Mouse (Mus musculus) heart, embryonic 13.5 days (tissue): ENCODE measurements around the gene Chrne. TPM values are rescaled to one million over a fixed set of nuclear protein-coding genes. Genes with fewer than 3 reads are reported as not detected.

Source experiments
- ATAC-seq: fragments of 200-750 bp; cut with Nextera tagmentation; 2 replicates; pipeline ENCODE4 v1.8.0; 2017; ENCODE audit warnings: moderate TSS enrichment; ENCODE audit not compliant: insufficient number of reproducible peaks, low FRiP score, low TSS enrichment; ENCODE audit errors: extremely low read depth
- H3K27ac ChIP-seq: fragments of 300-500 bp; sonication (generic); replicated peaks from 2 replicates; pipeline ENCODE4 v1.5.1; 2015; ENCODE audit warnings: moderate library complexity, mild to moderate bottlenecking, inconsistent platforms
- H3K27me3 ChIP-seq: fragments of 300-500 bp; sonication (generic); replicated peaks from 2 replicates; pipeline ENCODE4 v1.6.1; 2015; ENCODE audit warnings: mild to moderate bottlenecking, inconsistent platforms
- H3K36me3 ChIP-seq: fragments of 300-500 bp; sonication (generic); 2 replicates; pipeline ENCODE4 v1.6.1; 2015; ENCODE audit warnings: mild to moderate bottlenecking, inconsistent platforms
- H3K4me1 ChIP-seq: fragments of 300-500 bp; sonication (generic); 2 replicates; pipeline ENCODE4 v1.6.1; 2015; ENCODE audit warnings: inconsistent platforms
- H3K4me2 ChIP-seq: fragments of 300-500 bp; sonication (generic); 2 replicates; pipeline ENCODE4 v1.6.1; 2015; ENCODE audit warnings: inconsistent platforms, mild to moderate bottlenecking, moderate library complexity
- H3K4me3 ChIP-seq: fragments of 300-500 bp; sonication (generic); 2 replicates; pipeline ENCODE4 v1.5.1; 2015; ENCODE audit warnings: moderate library complexity, mild to moderate bottlenecking, inconsistent platforms
- H3K9ac ChIP-seq: fragments of 300-500 bp; sonication (generic); 2 replicates; pipeline ENCODE4 v1.6.1; 2015; ENCODE audit warnings: inconsistent platforms, mild to moderate bottlenecking, moderate library complexity
- H3K9me3 ChIP-seq: fragments of 300-500 bp; sonication (generic); 2 replicates; pipeline ENCODE4 v1.6.1; 2016; ENCODE audit warnings: inconsistent platforms
- WGBS: fragments of 180-500 bp; shearing (Covaris S2); methylation state at CpG from one replicate; pipeline ENCODE4 v1.1.7; 2015; ENCODE audit warnings: mixed read lengths; 5-methylcytosine and 5-hydroxymethylcytosine counted together
- polyA plus RNA-seq: library from polyadenylated mRNA; unstranded; fragments of >200 nt; fragmentation: Nextera tagmentation; extraction: Ambion mirVana; gene quantifications from 2 replicates; pipeline ENCODE4 v1.2.1, GENCODE M21; 2015

The Chrne gene
- polyA plus RNA-seq, 1 experiment from 2014 or later = not detected

DNA sequence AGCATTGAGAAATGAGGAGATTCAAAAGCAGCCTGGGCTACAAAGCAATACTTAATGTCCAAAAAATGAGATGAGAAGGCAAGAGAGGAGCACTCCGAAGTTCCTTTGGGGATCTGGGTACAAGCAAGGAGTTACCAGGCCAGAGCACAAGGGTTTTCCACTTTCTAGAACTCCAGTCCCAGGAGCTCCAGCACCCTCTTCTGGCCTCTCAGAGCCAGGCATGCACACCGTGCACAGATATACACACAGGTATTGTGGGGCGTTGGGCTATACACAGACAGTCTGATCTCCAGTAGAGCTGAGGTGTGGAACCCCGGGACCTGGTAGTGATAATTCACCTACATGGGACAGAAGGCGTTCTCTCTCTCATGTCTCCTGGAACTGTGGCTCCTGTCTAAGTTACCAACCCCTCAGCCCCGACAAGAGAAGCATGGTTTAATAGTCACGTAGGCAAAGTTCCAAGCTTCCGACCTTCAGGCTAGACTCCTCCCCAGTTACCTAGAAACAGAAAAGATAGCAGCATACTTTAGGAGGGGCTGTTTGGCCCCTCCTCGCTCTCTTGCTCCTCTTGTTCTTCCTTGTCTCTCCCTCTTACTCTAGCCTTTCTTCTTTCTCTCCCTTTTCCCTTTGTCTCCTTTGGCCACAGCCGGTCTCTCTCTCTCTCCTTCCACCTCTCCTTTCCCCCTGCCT, 4.2 kb upstream of the Chrne start:
- no peak overlapping the region for H3K27ac ChIP-seq
- ATAC-seq = no peak
- H3K27me3 ChIP-seq = no peaks in the 10 kb centered on the region
- H3K36me3 ChIP-seq = no peaks in the 10 kb centered on the region
- H3K9me3 ChIP-seq = no peaks in the 10 kb centered on the region
- peaks cover 9% of the 10 kb centered on the region for H3K4me1 ChIP-seq
- H3K4me2 ChIP-seq = no peak overlapping the region
- WGBS = 60% methylated on average over 10 of the region's 10 CpGs
- no peak overlapping the region for H3K4me3 ChIP-seq
- H3K9ac ChIP-seq = no peak overlapping the region

GRCm38 (mm10) chr11:70621972-70622814, 3.2 kb upstream of the Chrne start:
- Histone ChIP-seq H3K4me2 (no peak overlapping the region), H3K36me3 (no peaks in the 10 kb centered on the region), H3K4me1 (peaks cover 9% of the 10 kb centered on the region), H3K27me3 (peaks cover 4% of the 10 kb centered on the region), H3K27ac (no peak overlapping the region), H3K9me3 (no peaks in the 10 kb centered on the region), H3K4me3 (no peak overlapping the region), H3K9ac (peak overlapping the region; percentile 50; the same call in 1 of the 2 replicates)
- no peak for ATAC-seq
- 28% methylated on average over 7 of the region's 7 CpGs for WGBS

DNA sequence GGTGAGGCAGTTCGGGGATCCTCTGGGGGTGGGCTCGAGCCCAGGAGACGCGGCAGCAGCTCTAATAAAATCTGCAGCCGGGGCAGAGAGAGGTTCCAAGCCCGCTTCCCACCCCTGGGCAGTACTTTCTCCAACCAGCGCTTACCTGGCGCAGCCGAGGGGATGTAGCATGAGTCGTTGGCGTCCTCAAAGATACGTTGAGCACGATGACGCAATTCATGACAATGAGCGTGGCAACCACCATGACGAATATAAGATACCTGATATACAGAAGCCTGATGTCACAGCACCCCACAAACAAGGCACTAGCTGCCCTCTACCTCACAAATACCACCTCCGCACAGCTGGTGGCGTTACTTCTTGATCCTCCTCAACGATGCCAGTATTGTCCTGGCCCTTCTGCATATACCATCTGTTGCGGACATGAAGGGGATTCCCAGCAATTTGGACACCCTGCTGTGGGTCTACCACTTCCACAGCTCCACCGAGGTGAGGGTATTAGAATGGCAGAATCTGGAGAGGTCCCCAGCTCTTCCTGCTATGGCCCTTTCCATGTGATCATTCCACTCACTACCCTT, 3.4 kb downstream of the Chrne start, which contains the start of gene 4930544D05Rik:
4930544D05Rik (plus strand) TSS at position 333 of the 578 bp plus-strand sequence.
- Histone ChIP-seq H3K27me3 (peaks cover 19% of the 10 kb centered on the region), H3K4me3 (peak within 1 kb of the TSS; percentile 55), H3K36me3 (peaks cover 32% of the 10 kb centered on the region), H3K27ac (peak within 1 kb of the TSS; percentile 58), H3K4me2 (peak within 1 kb of the TSS; percentile 95), H3K9ac (peak within 1 kb of the TSS; percentile 82), H3K9me3 (no peaks in the 10 kb centered on the region), H3K4me1 (peaks cover 18% of the 10 kb centered on the region)
- WGBS = 8% methylated on average over 21 of the region's 21 CpGs
- ATAC-seq = no peak

GRCm38 (mm10) chr11:70615074-70615473, 3.9 kb downstream of the Chrne start:
- Histone ChIP-seq H3K4me3 (peak overlapping the region; percentile 55), H3K9me3 (no peaks in the 10 kb centered on the region), H3K9ac (peak overlapping the region; percentile 82), H3K27me3 (peaks cover 19% of the 10 kb centered on the region), H3K36me3 (peaks cover 37% of the 10 kb centered on the region), H3K4me2 (peak overlapping the region; percentile 95), H3K27ac (peak overlapping the region; percentile 58), H3K4me1 (peaks cover 18% of the 10 kb centered on the region)
- ATAC-seq = peak; percentile 58; the same call in 1 of the 2 replicates
- WGBS = 1% methylated on average over 17 of the region's 17 CpGs

- WGBS = 76% methylated on average over 7 of the region's 7 CpGs
- Histone ChIP-seq H3K9me3 (no peaks in the 10 kb centered on the region), H3K4me3 (no peak overlapping the region), H3K36me3 (peaks cover 63% of the 10 kb centered on the region), H3K27ac (no peak overlapping the region), H3K4me1 (peaks cover 18% of the 10 kb centered on the region), H3K9ac (no peak overlapping the region), H3K27me3 (peaks cover 17% of the 10 kb centered on the region), H3K4me2 (no peak overlapping the region)
- no peak for ATAC-seq
Measured at GRCm38 (mm10) chr11:70612505-70612904, 6.5 kb downstream of the Chrne start.

DNA sequence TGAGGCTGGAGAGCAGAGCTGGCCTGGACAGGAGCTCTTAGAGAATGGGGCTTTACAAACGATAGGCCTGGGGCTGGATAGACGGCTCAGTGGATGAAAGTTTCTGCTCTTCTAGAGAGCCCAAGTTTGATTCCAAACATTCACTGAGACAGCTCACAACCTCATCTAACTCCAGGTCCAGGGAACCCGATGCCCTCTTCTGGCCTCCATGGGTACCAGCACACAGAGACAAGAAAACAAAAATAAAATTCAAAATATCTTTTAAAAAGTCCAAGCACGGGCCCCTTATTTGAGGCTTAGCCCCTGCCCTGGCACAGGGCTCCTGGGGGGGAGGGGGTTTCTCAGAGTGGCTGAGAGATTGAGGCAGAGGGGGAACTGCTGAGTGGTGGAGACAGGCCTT, 8.3 kb downstream of the Chrne start:
- Histone ChIP-seq H3K4me1 (peaks cover 16% of the 10 kb centered on the region), H3K36me3 (peaks cover 80% of the 10 kb centered on the region), H3K9ac (no peak overlapping the region), H3K9me3 (no peaks in the 10 kb centered on the region), H3K27me3 (0 out of 2 replicates have a peak, but pooled peaks cover under 1% of the 10 kb centered on the region), H3K27ac (no peak overlapping the region), H3K4me3 (no peak overlapping the region), H3K4me2 (no peak overlapping the region)
- ATAC-seq = no peak
- 82% methylated on average over 4 of the region's 4 CpGs for WGBS

DNA sequence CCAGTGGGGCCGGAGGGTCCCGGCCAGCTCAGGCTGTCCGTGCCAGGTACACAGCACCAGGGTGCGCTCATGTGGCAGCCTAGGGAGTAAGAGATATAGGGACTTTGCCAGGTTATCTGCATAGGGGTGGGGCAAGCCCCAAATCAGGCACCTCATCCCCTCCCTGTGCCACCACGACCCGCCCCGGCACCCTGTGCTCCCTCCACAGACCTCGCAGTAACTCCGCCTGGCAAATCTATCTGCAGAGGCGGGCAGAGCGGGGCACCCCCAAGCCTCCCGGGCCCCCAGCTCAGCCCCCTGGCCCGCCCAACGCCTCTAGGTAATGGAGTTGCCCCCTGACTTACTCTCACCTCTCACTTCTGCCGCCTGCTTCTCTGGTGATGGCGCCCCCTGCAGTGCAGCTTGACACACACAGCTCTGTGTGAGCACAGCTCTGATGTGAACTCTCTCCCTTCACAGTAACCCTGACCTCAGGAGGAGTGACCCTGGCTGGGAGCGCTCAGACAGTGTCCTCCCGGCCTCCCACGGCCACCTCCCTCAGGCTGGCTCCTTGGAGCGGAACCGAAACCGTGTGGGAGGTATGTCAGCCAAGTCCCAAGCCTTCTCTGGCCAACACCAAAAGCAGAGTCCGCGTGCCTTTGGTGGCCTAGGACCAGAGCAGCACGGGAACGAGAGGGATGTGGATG, 10.5 kb downstream of the Chrne start:
- no peak overlapping the region for H3K4me2 ChIP-seq
- peaks cover 99% of the 10 kb centered on the region for H3K36me3 ChIP-seq
- 85% methylated on average over 26 of the region's 26 CpGs for WGBS
- no peak for ATAC-seq
- H3K4me3 ChIP-seq = no peak overlapping the region
- no peak overlapping the region for H3K9ac ChIP-seq
- H3K4me1 ChIP-seq = no peaks in the 10 kb centered on the region
- H3K9me3 ChIP-seq = no peaks in the 10 kb centered on the region
- no peaks in the 10 kb centered on the region for H3K27me3 ChIP-seq
- H3K27ac ChIP-seq = no peak overlapping the region

DNA sequence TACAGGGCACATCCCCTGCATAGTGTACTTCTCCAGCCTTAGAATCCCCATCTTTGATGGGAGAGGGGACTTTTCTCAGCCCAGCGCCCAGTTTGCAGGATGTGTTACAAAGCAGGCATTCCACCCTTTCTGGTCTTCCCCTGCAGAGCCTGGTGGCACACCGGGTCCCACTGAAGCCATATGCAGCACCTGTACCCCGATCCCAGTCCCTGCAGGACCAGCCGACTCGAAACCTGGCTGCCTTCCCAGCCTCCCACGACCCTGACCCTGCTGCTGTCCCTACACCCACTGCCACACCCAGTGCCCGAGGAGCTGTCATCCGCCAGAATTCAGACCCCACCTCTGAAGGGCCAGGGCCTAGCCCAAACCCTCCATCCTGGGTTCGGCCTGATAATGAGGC, 11.4 kb downstream of the Chrne start:
- H3K27ac ChIP-seq = no peak overlapping the region
- no peak overlapping the region for H3K9ac ChIP-seq
- no peak for ATAC-seq
- peaks cover 99% of the 10 kb centered on the region for H3K36me3 ChIP-seq
- no peaks in the 10 kb centered on the region for H3K9me3 ChIP-seq
- WGBS = 87% methylated on average over 9 of the region's 9 CpGs
- H3K4me3 ChIP-seq = no peak overlapping the region
- no peaks in the 10 kb centered on the region for H3K4me1 ChIP-seq
- no peaks in the 10 kb centered on the region for H3K27me3 ChIP-seq
- no peak overlapping the region for H3K4me2 ChIP-seq

GRCm38 (mm10) chr11:70606717-70607116, 12.3 kb downstream of the Chrne start:
- Histone ChIP-seq H3K4me3 (no peak overlapping the region), H3K27ac (no peak overlapping the region), H3K4me1 (no peaks in the 10 kb centered on the region), H3K9ac (no peak overlapping the region), H3K9me3 (no peaks in the 10 kb centered on the region), H3K27me3 (no peaks in the 10 kb centered on the region), H3K4me2 (no peak overlapping the region), H3K36me3 (peaks cover 98% of the 10 kb centered on the region)
- no peak for ATAC-seq
- 67% methylated on average over 12 of the region's 12 CpGs for WGBS

DNA sequence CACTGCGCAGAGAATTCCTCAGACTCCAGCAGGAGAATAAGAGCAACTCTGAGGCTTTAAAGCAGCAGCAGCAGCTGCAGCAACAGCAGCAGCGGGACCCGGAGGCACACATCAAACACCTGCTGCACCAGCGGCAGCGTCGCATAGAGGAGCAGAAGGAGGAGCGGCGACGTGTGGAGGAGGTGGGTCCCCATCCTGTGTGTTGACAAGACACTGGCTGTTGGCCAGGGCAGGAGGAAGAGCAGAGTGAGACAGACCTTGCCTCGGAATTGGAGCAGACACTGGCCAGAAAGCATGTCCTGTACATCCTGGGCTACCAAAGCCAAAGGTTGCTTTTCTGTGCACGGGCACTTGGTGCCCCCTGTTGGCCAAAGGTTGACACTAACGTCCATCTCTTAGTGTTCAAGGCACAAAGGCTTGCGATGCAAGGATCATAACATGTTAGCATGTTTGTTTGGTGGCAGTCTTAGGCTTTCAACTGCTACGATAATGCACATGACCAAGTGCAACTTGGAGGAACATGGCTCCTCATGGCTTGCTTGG, 13.9 kb downstream of the Chrne start:
- H3K9ac ChIP-seq = no peak overlapping the region
- no peak overlapping the region for H3K4me2 ChIP-seq
- 49% methylated on average over 14 of the region's 14 CpGs for WGBS
- H3K36me3 ChIP-seq = peaks cover 87% of the 10 kb centered on the region
- no peaks in the 10 kb centered on the region for H3K4me1 ChIP-seq
- ATAC-seq = no peak
- H3K4me3 ChIP-seq = no peak overlapping the region
- H3K27me3 ChIP-seq = no peaks in the 10 kb centered on the region
- H3K9me3 ChIP-seq = no peaks in the 10 kb centered on the region
- H3K27ac ChIP-seq = no peak overlapping the region
